Mouse (Mus musculus): ENCODE measurements around the gene Nr2e1.
A peak's percentile ranks its signal among the peaks of the same experiment; 100 is the strongest.

The Nr2e1 gene

DNA sequence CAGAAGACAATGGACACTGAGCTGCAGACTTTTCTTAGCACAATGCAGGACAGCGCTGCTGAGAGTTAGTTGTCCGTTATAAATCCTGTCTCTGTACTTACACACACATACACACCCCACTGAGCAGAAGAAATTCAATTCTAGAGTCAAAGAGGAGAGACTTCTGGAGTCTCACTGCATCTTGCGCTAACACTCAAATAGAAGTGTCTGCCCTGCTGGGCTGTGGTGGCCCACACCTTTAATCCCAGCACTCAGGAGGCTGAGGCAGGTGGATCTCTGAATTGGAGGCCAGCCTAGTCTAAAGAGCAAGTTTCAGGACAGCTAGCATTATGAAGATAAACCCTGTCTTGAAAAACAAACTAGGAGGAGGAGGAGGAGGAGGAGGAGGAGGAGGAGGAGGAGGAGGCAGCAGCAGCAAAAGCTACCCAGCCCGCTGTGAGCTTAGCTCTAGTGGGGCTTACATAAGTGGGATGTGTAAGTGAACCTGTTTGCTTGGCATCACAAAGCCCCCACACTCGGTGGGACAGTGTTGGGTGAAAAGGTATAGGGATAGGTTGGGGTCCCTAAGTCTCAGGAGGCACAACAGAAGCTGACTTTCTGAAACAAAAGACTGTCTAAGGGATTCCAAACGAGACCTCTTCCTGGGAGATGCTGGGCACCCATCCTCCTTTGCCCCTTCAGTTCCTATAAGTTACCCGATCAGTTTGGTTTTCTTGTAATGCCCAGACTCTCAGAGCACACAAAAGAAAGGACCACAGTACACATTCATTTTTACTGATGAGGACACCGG, 4.7 kb upstream of the Nr2e1 start:
- no peak for DNase-seq

DNA sequence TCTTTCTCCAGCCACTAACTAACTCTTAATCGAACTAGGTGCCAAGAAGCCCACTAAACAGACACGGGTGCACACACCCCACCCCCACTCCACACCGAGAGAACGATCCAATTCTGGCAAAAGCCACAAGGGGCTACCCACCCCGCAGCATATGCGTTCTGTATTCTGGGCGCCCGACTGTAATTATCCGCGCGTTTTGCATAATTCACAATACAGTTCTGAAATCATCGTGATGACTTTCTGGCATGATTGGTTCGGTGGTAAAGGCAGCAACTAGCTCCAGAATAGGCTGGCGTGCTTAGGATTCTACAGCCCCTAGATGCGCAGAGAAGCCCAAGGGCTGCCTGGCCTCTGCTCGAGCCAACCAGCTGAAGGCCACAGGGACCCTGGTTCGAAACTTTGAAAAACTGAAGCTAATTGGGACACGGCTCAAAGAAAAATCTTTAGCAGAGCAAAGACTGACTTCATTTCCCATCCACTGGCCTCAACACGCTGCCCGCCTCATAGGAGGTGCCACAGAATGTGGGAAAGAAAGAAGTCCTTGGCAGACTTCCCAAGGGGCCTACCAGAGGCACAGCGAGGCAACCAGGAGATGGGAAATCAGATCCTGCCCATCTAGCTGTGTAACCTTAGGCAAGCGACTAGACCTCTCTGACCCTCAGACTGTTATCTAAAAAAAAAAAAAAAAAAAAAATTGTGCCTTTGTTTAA, 2.3 kb upstream of the Nr2e1 start:
- no peak for DNase-seq

DNA sequence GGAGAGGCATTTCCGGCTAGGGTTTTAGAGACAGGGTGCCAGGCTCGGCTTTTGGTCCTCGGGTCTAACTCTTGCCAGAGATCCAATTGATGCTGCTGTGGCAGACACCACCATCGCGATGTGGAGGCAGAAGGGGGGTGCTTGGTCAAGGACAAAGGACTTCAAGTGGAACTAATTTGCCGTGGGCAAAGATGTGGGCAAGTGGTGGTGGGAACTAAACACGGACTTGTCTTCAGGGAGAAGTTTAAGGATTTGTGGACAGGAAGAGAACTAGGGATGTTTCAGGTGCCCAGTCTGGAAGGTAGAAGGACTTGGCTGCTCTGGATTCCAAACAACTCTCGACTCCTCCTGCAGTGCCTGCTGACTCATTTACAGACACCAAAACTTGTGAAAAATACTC, 1.7 kb upstream of the Nr2e1 start:
- DNase-seq: no peak

DNA sequence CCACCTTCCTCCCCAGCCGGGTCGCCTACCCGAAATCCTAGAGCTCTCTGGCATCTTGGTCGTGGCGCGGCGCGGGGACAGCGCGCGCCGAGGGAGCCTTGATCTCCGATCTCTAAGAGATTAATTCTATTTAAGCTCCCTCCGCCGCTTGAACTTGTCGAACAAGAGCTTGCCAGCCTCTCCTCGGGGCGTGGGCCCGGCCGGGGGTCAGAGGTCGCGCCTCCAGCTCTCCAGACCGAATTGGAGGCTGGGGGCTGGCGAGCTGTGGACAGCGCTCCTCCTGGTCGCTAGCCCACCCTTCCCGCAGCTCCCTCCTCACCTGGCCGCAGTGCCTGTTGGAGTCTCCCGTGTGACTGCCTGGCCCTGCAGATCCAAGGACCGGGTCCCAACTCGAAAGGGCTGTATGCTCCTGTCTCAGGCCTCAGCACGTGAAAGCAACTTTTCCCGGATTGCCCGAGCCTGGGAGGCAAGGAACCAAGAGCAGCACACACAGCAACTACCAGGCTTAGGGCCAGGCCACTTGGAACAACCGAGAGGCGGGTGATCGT, 1.1 kb upstream of the Nr2e1 start:
- DNase-seq: no peak

DNA sequence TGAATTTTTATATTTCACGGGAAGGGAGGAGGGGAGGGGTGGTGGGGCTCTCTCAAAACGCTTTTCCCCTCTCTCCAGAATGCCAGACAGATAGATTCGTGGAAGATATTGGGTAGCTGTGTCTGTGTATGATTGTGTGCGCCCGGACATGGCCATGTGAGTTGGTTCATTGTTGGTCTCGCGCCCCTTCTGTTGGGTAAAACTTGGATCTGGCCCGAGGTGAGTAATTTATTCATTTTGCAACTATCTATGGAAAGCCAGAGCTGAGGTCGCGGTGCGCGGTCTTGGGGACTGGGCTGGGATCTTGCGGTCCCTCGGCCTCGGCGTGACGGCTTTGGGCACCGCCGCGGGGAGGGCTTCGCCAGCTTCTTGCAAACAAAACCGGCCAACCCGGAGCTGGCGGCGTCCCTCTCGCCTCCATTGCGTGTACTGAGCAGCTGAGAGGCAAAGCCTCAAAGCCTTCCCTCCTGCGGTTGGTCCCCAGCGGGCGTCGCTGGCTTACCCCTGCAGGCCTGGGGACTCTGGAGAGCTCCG, 537 bp upstream of the Nr2e1 start:
- DNase-seq: no peak

DNA sequence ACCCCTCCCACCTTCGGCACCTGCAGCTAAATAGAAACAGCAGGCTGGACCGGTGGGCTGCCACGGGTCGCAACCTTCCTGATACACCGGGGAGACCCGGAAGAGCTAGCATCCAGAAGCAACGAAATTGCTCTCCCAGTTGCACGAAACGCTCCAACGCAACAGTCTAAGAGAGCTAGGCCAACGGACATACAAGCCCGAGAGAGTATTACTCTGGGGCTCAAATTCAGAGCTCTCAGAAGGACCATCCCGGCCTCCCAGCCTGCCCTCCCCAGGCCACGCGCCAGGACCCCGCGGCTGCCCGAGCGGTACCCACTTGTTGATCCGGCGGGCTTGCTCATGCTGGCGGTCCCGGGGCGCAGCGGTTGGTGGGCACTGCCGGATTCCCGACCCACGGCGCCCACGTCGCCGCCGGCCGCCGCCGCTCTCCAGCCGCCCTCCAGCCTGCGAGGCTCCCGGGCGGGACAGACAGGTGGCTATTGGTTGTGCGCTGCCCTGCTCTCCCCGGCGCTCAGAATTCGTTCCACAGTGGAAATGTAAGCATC, 794 bp downstream of the Nr2e1 start:
- DNase-seq: peak; percentile 27

- DNase-seq: no peak
These were observed 1.5 kb downstream of the Nr2e1 start for GRCm38 (mm10) chr10:42581694-42582565.

DNA sequence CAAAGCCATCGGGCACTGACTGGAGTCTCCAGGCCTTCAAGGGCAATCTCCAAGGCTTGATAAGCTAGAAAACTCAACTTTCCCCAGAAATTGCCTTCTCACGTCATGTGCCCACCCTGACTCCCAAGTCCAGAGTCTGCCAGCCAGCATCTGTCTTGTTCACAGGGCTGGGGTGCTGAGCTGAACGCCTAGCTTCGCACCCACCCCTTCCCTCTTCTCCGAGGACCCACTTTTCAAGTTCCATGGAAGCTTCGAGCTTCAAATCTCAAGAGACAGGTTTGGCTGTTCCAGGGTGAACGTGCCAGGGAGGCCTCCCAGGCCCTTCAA, 2.5 kb downstream of the Nr2e1 start:
- no peak for DNase-seq

- no peak for DNase-seq
These were observed 3.1 kb downstream of the Nr2e1 start for GRCm38 (mm10) chr10:42580131-42580950.

GRCm38 (mm10) chr10:42579475-42580130, 3.8 kb downstream of the Nr2e1 start:
- no peak for DNase-seq

DNA sequence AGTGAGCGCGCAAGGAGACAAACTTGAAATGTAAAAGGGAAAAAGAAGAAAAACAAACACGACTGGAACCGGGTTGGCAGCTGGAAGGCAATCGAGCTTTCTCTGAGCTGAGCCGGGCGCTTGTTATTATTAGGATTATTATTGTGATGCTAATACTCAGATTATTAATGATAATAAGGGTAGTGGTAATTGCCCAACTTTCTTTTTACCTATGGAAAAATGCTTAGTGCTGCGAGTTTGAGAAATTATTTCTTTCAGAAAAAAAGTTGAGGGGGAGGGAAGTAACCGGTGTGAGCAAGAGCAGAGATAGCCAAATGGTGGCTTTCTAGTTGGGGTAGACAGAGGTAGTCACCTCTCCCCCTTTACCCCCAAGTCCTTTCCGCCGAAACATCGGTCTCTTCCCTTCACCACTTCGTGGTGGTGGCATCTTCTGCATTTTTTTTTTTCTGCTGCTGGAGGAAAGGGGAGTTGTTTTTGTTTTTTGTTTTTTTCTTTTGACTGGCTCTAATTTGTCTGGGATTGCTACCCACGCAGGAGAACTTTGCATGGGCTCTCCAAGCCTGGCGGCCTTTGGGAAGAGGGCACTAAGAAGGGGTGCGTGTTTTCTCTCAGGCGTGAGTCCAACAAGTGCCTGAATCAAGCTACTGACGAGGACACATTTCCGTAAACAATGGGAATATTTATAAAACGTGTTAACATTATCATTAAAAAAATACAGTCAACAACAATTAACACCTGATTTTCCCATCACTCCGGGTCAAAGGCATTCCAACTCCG, 4.5 kb downstream of the Nr2e1 start:
- no peak for DNase-seq

DNA sequence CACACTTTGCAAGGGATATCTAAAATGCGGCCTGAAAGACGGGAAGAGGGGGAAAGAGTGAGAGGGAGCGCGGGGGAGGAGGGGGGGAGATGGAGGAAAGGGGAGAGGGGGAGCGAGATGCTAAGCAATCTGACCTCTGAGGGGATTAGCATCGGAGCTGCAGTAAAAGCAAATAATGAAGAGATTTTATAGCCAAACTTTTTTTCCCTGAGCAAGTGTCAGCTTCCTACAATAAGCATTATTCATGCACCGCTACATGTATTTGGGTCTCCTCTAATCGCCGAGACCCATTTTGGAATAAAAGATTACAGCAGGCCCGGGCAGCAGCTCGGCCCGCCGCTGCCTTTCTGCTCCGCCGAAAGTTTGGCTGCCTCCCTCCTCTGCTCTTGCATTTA, 5.2 kb downstream of the Nr2e1 start:
- no peak for DNase-seq

DNA sequence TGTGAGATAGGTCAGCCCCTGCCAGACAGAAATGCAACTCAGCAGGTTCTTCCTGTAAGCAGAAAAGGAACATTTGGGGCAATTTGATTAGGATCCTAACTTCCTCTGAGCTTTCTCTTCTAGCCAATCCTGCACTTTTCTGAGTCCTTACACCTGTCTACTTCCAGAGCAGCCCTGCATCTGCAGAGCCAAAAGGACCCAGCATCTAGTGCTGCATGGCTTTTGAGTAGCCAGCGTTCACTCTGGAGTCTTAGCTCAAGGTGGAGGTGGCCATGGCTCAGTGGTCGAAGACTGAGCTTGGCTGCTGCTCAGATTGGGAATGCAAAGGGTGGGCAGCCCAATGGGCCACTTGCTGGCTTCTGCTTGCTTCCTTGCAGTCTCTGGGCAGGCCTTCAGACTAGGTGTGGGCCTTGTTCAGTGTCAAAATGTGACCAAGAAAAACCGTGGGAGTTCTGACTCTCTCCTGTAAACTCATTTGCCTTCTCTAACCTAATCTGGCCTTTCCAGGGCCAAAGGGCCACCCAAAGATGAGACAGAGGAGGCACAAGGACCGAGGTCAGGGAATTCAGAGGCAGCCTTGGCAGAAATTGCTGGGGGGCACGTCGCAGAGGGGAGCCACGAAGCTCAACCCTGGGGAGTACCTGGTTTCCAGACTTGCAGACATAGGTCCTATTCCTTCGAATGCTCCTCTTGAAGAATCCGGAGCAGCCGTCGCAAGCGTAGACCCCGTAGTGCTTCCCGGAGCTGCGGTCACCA, 5.7 kb downstream of the Nr2e1 start:
- no peak for DNase-seq

GRCm38 (mm10) chr10:42574639-42575038, 8.8 kb downstream of the Nr2e1 start:
- DNase-seq: no peak

GRCm38 (mm10) chr10:42572971-42573370, 10.5 kb downstream of the Nr2e1 start:
- DNase-seq: no peak

- DNase-seq: no peak
These were observed 10.9 kb downstream of the Nr2e1 start for GRCm38 (mm10) chr10:42572567-42572966.

DNA sequence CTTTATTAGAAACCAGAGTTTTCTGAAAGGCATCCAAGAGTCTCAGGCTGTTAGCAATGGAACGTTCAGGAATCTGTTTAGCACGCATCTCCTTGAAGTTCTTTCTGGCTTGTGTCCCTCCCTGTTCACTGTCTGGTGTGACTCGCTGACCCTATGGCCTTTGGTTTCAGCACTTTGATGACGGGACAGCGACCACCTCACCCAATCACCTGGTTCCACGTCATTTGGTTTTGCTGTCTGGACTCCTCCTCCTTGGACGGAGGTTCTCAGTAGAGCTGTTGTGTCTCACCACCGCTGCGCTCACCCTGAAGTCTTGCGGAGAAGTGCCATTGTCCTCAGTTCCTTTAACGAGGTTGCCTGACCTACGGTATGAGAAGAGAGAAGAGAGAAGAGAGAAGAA, 21.2 kb downstream of the Nr2e1 start:
- no peak for DNase-seq

DNA sequence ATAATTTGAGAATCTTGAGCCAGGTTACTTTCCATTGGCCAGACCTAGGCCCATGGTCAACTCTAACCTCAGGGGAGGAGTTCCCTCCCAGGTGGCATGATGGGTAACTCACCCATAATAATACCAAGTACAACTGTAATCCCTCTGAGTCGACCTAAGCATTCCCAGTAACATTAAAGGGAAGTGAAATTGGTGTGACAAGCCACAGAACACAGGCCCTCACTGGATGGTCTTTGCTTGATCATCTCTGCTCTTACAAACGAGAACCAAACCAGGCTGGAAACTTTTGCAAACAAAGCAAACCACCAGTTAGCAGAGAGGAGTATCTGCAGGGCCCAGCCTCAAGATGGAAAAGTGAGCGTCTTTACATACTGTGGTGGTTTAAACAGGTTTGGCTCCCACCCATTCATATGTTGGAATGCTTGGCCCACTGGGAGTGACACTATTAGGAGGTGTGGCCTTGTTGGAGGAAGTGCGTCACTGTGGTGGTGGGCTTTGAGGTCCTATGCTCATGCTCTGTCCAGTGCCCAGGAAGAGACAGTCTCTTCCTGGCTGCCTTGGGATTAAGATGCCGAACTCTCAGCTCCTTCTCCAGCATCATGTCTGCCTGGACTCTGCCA, 23.7 kb downstream of the Nr2e1 start:
- DNase-seq: no peak

GRCm38 (mm10) chr10:42546507-42546906, 36.9 kb downstream of the Nr2e1 start:
- DNase-seq: no peak

Data from kidney, adult 18-20 months (tissue).